Mouse (Mus musculus) layer of hippocampus, adult 18-20 months (tissue): ENCODE data around the gene Tab1. TPM values are rescaled to one million over a fixed set of nuclear protein-coding genes. Genes with fewer than 3 reads are reported as not detected.
A peak's percentile ranks its signal among the peaks of the same experiment; 100 is the strongest.

ENCODE experiments used
- DNase-seq, 2 experiments: peaks; one replicate each; pipeline ENCODE4 v3.0.0; 2022; ENCODE audit warnings: low spot score in 2 of 2
- long read RNA-seq: library from polyadenylated mRNA; stranded (forward); transcript quantifications from one replicate; pipeline ENCODE4 v2.0.0, GENCODE M21; 2021
- total RNA-seq, 2 experiments: library from RNA; stranded (reverse); gene quantifications; 2 replicates each; pipeline ENCODE4 v1.2.3; 2021

Gene Tab1
- 10 to 100 TPM; 21.2 to 23.4 TPM for total RNA-seq
- long read RNA-seq, transcript Tab1-201 (11 exons, 2,964 nt), result major isoform, 21 of 32 reads
- long read RNA-seq, partial matches to known transcripts, result 3 of 32 reads
- long read RNA-seq, other reads (novel, unspliced or antisense), result 8 of 32 reads

- peak; percentile 87 to 93 for DNase-seq
These were observed at the start of gene Tab1 for GRCm38 (mm10) chr15:80132993-80133586. Gene Tab1 (plus strand): TSS chr15:80133127.

DNA sequence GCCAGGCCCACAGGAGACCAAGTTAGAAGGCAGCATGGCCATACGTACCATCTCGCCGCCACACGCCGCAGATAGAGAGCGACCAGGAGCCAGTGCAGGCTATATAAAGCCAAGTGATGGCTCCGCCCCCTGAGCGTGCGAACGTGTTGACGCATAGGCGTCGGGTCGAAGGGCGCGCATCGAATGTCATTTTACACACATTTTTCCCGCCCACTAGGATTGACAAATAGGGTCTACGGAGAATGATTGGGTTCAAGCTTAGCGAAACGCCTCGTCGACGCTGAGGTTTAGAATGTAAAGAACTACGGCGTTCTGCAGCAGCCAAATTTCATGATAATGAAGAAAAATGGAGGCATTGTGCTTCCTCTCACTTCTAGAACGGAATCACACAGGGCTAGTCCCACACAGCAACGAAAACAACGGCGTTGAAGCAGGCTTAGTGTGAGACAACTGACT lies 49.6 kb upstream of the Tab1 start:
- peak; percentile 97 to 99 for DNase-seq

GRCm38 (mm10) chr15:80083740-80084139 lies 49.2 kb upstream of the Tab1 start:
- no peak for DNase-seq

DNA sequence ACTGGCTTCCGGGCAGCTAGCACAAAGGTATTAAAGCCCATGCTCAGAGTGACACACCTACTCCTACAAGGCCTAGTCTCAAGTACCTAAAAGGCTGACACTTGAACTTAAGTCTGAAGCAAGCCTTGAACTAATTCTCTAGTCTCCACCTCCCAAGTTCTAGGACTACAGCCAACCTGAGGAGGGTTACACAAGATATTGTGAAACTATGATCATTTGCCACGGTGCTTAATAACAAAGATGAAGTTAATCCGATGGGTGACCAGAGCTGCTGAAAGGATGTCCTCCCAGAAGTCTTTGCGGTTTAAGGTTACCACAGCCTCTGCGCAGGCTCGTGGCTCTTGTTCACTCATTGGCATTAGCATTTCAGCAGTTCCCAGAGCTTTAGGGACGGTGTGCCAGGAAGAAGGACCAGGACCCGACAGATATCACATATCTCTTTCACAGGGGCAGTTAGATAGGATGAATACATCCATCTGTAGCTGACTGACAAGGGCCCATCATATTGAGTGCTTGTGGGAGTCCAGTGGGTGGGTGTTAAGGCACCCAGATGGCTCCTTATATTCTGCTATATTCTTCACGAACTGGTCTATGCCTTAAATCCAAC lies 45.4 kb upstream of the Tab1 start:
- DNase-seq, result no peak

DNA sequence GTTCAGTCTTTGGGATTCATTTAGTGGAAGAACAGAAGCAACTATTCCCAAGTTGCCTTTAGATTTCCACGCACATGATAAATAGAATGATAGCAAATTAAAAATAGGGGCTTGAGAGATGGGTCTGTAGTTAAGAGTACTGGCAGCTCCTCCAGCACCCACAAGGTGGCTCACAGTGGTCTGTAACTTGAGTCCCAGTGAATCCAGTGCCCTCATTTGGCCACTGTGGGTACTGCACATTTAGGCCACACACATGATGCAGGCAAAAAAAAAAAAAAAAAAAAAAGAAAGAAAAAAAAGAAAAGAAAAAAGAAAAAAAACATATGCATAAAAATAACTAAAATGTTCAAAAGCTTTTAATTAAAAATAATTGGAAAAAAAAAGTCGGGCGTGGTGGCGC lies 44.3 kb upstream of the Tab1 start:
- peak; percentile 82 to 98 for DNase-seq

DNA sequence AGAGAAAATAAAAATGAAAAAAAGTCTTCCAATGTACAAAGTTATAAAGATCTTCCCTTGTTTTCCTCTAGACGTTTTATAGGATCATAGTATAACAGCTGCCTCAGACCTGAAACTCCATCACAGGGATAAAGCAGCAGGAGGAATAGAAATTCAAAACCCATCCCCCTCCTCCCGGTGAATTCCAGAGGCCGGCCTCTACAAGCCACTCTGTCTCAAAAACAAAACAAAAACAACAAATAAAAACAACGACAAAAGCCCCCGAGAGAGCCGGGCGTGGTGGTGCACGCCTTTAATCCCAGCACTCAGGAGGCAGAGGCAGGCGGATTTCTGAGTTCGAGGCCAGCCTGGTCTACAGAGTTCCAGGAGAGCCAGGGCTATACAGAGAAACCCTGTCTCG lies 42.8 kb upstream of the Tab1 start:
- DNase-seq, result no peak

DNA sequence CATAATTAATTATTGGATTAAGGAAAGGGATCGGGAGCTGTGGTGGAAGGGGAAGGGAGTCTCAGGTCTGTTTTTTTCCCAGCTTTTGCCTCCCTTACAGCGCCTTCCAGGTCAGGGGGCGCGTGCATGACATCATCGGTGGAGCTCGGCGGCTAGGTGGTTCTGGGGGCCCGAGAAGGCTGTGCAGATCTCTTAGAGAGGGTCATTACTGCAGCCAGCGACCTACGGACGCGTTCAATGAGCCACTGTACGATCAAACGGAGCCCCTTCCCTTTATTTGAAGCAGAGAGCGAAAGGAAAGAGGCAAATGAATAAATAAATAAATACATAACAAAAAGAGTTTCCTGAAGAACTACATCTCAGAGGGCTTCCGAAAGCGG lies 42.2 kb upstream of the Tab1 start:
- no peak for DNase-seq

GRCm38 (mm10) chr15:80091121-80091955 lies 41.6 kb upstream of the Tab1 start, which contains the start of the genes Syngr1 and Rpl3:
Gene Syngr1 (plus strand): TSS chr15:80091334.
Gene Rpl3 (minus strand): TSS chr15:80091868.
- DNase-seq, result peak; percentile 75 to 89

GRCm38 (mm10) chr15:80092041-80092441 lies 40.9 kb upstream of the Tab1 start:
- DNase-seq, result no peak

- DNase-seq, result no peak
These were observed 40.3 kb upstream of the Tab1 start for GRCm38 (mm10) chr15:80092599-80092998.

- no peak for DNase-seq
These were observed 38.7 kb upstream of the Tab1 start for GRCm38 (mm10) chr15:80094201-80094600.

GRCm38 (mm10) chr15:80095596-80095995 lies 37.3 kb upstream of the Tab1 start:
- DNase-seq, result no peak

DNA sequence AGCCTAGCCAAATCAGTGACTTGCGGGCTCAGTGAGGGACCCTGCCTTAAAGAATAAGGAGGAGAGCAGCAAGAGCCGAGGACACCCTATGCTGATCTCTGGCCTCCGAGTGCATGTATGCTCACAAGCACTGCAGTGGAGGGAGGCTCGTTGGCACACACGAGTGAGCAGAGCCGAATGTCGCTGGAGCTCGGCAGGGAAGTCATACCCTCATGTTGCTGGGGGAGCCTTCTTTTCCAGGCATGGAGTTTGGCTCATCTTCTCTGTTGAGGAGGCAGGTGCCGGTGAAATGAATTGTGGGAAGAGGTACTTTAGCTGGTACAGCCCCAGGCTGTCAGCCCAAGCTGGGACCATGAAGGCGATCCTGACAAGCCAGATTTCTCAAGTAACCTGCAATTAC lies 36.5 kb upstream of the Tab1 start:
- no peak for DNase-seq

GRCm38 (mm10) chr15:80096946-80097881 lies 35.7 kb upstream of the Tab1 start:
- DNase-seq, result no peak

DNA sequence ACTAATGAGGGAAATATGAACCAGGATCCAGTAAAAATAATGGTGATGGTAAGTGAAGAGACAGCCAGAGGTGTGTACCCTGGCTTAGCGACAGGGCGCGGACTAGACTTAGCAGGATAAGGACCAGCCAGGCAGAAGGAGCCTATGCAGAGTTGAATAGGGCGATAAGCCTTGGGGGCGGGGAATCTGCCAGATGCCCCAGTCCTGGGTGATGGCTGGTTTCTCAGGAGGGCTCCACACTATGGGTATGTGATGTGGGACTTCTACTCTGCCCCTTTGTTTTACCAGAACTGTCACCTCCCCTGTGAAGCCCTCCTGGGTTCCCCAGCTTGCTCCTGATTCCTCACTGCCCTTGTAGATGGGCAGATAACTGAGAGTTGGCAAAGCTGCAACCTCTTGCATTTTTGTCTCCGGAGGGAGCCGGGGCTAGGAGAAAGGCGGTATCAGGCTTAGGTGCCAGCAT lies 34.9 kb upstream of the Tab1 start:
- no peak for DNase-seq

- no peak for DNase-seq
These were observed 34.1 kb upstream of the Tab1 start for GRCm38 (mm10) chr15:80098809-80099208.

GRCm38 (mm10) chr15:80099477-80099876 lies 33.5 kb upstream of the Tab1 start:
- DNase-seq, result no peak

DNA sequence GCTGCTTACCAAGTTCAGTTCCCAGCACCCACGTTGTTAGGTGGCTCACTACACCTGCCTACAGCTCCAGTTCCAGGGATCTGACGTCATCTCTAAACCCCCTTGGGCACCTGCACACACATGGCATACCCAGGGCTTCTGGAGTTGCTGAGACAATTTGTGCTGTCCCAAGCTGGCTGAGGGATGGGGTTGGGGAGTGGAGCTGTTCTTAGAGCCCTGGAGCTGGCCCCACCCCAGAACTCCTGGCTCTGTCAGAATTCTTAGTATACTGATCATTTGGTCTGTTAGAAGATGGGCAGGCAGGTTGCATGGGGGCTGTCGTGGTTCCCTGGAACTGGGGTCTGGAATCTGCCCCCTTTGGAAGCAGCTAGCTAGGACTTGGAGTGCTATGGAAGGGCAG lies 32.7 kb upstream of the Tab1 start:
- DNase-seq, result no peak

DNA sequence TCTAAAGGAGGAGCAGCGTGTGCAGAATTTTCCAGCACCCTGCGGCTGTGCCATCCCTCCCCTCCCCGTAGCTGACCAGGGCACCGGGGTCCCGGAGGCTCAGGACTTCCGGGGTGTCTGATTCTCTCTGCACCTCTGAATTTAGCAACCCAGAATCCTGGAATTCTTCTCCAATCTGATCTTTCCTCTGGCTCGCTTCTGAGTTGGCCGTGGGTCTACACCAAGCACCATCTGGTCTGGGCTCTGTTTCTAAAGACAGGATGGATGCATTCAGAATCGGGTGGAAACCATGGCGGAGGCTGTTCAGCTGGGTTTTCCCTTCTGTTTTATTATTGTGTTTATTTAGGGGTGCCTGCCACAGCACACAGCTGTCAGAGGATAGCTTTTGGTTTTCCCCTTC lies 32.1 kb upstream of the Tab1 start:
- peak; percentile 70 to 85 for DNase-seq

DNA sequence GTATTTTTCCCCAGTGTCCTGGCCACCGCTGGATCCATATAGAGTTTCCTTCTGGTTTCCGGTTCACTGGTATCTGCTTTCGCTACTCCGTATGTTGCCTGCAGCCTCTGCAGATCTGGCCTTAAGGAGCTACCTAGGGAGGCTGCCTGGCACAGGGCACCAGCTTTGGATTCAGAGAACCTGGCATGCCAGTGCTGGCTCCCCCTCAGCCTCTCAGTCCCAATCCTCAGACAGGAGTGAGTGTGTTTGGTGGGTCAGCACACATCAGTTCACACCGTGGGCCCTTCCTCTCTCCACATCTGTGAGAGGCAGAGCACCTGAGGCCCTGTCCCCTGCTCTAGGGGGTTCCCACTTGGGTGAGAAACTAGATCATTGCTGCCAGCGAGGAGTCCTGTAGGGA lies 31.4 kb upstream of the Tab1 start:
- DNase-seq, result no peak

DNA sequence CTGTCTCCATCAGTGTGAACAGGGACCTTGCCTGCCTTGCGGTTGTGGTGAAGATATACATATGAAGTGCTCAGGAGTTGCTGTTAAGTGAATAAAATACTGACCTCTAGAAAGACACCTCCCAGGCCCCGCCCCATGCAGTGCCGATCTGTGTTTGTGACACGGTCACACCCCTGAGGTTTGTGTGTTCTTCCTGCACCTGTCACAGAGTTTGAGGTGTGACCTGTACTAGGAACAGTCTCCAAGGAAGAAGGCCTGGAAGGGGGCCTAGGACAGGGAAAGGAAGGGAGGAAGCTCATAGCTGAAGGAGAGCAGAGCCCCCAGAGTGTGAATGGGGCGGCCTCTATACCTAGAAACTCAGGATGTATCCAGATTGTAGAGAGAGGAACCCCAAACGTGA lies 30.4 kb upstream of the Tab1 start:
- no peak for DNase-seq
